8 mouse cellular contexts compared by ENCODE assay signal in genomic region chr7:80268897-80269750, GRCm38 (mm10). TPM values are rescaled to one million over a fixed set of nuclear protein-coding genes. Genes with fewer than 3 reads are reported as not detected.
DNase-seq lines count a peak whose midpoint lies in the region; ATAC-seq and TF ChIP-seq lines count a peak whose summit lies in the region.

Gene Vps33b, plus strand, starts transcription at chr7:80269649.

- WGBS in forebrain, postnatal 0 days = 3% methylated on average over 21 of the region's 21 CpGs
- WGBS in lung, embryonic 15.5 days = 3% methylated on average over 21 of the region's 21 CpGs

- H3K4me1 ChIP-seq in G1E (ENCODE audit: insufficient read depth, low read depth, low read length) = peaks cover 51% of the 10 kb centered on the region
- peaks cover 20% of the 10 kb centered on the region for H3K4me1 ChIP-seq in forebrain, postnatal 0 days (ENCODE audit: insufficient read depth)
- peaks cover 23% of the 10 kb centered on the region for H3K4me1 ChIP-seq in lung, embryonic 15.5 days

- ATAC-seq in G1E (ENCODE audit: extremely low read depth, insufficient number of reproducible peaks, low FRiP score, poor library complexity, severe bottlenecking) = peak; percentile 70; the same call in 1 of the 2 replicates
- peak; percentile 95 for ATAC-seq in forebrain, postnatal 0 days
- ATAC-seq in lung, embryonic 15.5 days (ENCODE audit: borderline replicate concordance, extremely low read depth, low FRiP score, low TSS enrichment) = peak; percentile 92

- peak within 1 kb of the TSS; percentile 81 for H3K9ac ChIP-seq in forebrain, postnatal 0 days
- H3K9ac ChIP-seq in lung, embryonic 15.5 days = peak within 1 kb of the TSS; percentile 76

- no peaks in the 10 kb centered on the region for H3K27me3 ChIP-seq in G1E (ENCODE audit: insufficient read depth, low read length)
- no peaks in the 10 kb centered on the region for H3K27me3 ChIP-seq in forebrain, postnatal 0 days (ENCODE audit: insufficient read depth, low read length)
- H3K27me3 ChIP-seq in lung, embryonic 15.5 days = no peaks in the 10 kb centered on the region

- no peaks in the 10 kb centered on the region for H3K9me3 ChIP-seq in G1E (replicated peaks)
- no peaks in the 10 kb centered on the region for H3K9me3 ChIP-seq in forebrain, postnatal 0 days (ENCODE audit: low read length)
- H3K9me3 ChIP-seq in lung, embryonic 15.5 days = no peaks in the 10 kb centered on the region

- H3K36me3 ChIP-seq in G1E (replicated peaks) = peaks cover 72% of the 10 kb centered on the region
- H3K36me3 ChIP-seq in forebrain, postnatal 0 days (ENCODE audit: insufficient read depth) = peaks cover 38% of the 10 kb centered on the region
- H3K36me3 ChIP-seq in lung, embryonic 15.5 days = peaks cover 31% of the 10 kb centered on the region

- H3K4me3 ChIP-seq in G1E (ENCODE audit: low read depth, low read length) = peak within 1 kb of the TSS; percentile 93
- peak within 1 kb of the TSS; percentile 78 for H3K4me3 ChIP-seq in forebrain, postnatal 0 days (ENCODE audit: low read depth, low read length)
- peak within 1 kb of the TSS; percentile 90 for H3K4me3 ChIP-seq in lung, embryonic 15.5 days

- peak; percentile 90 for DNase-seq in G1E (ENCODE audit: low spot score)
- peak; percentile 96 to 97 for DNase-seq in cerebellum, adult 18-20 months
- DNase-seq in forebrain, postnatal 0 days = peak; percentile 94
- peak; percentile 98 for DNase-seq in heart, postnatal 4 days
- peak; percentile 93 to 97 for DNase-seq in layer of hippocampus, adult 8-10 months (ENCODE audit: low spot score in 2 of 2)
- DNase-seq in ovary, adult 18-20 months (ENCODE audit: low spot score) = peak; percentile 89
- DNase-seq in thymus, postnatal 0 days (ENCODE audit: low spot score) = peak; percentile 92

- peak within 1 kb of the TSS; percentile 90 for H3K4me2 ChIP-seq in forebrain, postnatal 0 days (ENCODE audit: low read depth)
- peak within 1 kb of the TSS; percentile 92 for H3K4me2 ChIP-seq in lung, embryonic 15.5 days

- H3K27ac ChIP-seq in forebrain, postnatal 0 days (ENCODE audit: low read depth, low read length) = peak within 1 kb of the TSS; percentile 81
- H3K27ac ChIP-seq in lung, embryonic 15.5 days = peak within 1 kb of the TSS; percentile 66

- TF ChIP-seq CTCF in G1E (IDR thresholded peaks at IDR 0.05; ENCODE audit: low read depth, low read length) = no peak
- TF ChIP-seq CTCF in forebrain, postnatal 0 days (IDR thresholded peaks at IDR 0.05; ENCODE audit: low read depth) = no peak

RNA-seq across cellular contexts. Expression of gene Vps33b, which starts in this region (rescaled TPM):
- total RNA-seq in G1E (2014; fragmentation: Nextera tagmentation) = 50.7 and 77.5 TPM in 2 replicates
- total RNA-seq in G1E (2017) = 29.7 and 33.2 TPM in 2 replicates
- polyA plus RNA-seq in G1E (2012) = 4.1 and 4.3 TPM in 2 replicates
- 37.5 and 41.0 TPM in 2 replicates for total RNA-seq in forebrain, postnatal 0 days (2014; rRNA removed)
- 8.3 and 15.0 TPM in 2 replicates for polyA plus RNA-seq in forebrain, postnatal 0 days (2015; fragmentation: Nextera tagmentation; extraction: Ambion mirVana)
- 10 to 100 TPM; 10.6 TPM for total RNA-seq in heart, postnatal 4 days (2021)
- 10 to 100 TPM; 19.8 to 27.7 (median 23.7) TPM for total RNA-seq in layer of hippocampus, adult 8-10 months (2022)
- polyA plus RNA-seq in lung, embryonic 15.5 days (2015; fragmentation: Nextera tagmentation; extraction: Ambion mirVana) = 9.5 and 11.1 TPM in 2 replicates
- 5.6 and 6.8 TPM in 2 replicates for polyA plus RNA-seq in thymus, postnatal 0 days (2015; fragmentation: Nextera tagmentation; extraction: Ambion mirVana)

Comparison
In these comparisons a context has a peak if more than half of its experiments do, and no peak if none do; other contexts are left out.
1. Peak in every context shown above with its lines: DNase-seq, ATAC-seq, H3K4me3 ChIP-seq and H3K27ac ChIP-seq.